Mouse (Mus musculus): ENCODE measurements around the gene Fbxl3.

Gene Fbxl3

DNA sequence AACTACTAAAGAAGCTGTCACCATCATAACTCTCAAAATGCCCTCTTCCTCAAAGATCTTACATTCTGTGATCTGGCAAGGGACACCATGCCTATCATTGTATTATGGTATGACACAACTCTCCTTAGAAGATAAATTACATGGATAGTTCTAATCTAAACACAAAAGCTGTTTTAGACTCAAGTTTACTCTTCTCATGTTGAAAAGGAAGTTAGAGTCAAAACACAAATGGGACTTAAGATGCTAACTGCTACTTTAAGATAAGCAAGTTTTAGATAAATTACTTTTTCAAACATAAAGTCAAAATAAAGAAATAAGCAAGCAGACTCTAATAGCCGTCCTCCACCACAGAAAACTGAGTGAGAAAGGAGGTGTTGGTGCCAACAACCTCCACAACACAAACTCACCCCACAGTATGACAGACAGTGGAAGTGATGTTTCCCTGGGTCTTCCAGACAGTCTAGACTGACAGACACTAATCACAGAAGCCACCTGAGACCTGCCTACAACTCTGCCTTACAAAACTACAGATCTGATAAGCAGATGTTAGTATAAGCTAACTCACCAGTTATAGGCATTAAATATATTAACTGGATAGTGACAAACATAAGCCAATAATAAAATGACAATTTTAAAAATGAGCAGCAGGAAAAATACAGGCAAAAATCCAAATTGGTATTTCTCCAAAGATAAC, 13.4 kb downstream of the Fbxl3 start:
- DNase-seq (ENCODE audit: extremely low read depth, insufficient read length, low spot score) = no peak

DNA sequence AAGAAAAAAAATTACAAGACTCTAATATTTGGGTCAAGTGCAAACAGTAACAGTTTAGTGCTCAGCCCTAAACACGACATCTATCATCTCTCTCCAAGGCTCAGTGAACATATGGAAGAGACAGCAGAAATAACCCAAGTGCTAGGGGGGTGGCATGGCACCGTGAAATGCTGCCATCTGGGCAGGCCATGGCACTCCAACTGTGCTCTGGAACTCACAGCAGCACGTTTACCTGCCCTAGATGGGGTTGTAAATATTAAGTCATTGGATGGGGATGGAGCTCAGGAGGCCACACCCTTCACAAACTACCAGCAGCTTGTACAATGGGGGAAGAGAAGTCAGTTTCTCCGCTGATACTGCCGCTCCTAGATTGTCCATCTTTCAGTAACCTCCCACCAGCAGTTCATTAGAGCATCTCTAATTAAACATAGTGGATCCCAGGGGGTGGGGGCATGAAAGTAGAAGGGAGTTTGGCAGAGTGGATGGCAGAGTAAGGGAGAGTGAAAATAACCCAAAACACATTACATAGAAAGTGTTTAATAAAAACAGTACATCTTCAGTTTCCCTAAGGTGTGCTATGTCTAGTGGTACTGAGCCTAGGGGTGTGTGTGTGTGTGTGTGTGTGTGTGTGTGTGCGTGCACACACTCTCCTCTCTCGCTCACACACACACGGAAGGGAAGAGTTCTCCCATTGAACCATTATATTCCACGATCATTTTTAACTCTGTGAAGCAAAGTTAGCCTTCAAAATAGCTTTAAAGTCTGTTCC, 20.0 kb downstream of the Fbxl3 start:
- DNase-seq (ENCODE audit: extremely low read depth, insufficient read length, low spot score) = no peak

DNA sequence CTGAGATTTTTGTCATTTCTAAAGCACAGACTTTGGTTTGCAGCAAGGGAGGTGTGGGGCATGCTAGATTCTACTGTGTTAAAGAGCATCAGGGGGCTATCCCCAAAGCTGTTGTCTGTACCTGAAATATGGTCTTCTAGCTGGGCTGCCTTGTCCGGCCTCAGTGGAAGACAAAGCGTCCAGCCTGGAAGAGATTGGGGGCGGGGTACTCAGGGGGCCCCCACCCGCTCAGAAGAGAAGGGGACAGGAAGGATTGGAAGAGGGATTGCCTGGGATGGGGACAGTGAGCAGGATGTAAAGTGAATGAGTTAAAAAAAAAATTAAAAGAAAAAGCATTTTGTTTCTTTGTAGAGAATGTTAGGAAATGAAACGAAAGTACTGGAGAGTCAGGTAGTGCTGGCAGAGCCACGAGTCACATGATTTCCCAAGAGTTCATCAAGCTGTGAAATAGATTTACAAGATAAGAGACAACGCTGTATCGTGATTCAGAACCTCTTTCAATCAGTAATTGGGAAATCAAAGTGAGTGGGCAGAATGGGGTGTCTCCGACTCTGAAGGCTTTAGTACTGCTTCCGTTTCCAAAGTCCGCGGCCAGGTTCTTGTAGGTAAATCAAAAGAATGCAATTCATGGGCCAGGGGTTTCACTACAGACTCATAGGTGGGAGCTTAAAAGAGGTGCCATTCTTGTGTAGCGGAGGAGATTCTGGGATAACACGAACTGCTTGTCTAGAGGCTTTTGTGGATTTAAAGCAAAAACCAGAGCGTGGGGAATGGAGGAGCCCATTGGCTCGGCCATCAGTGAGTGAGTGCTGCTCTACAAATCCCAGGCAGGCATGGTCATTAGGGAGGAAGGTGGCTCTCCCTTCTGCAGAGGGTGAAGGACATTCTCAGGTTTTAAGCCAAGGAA, 21.1 kb downstream of the Fbxl3 start:
- no peak for DNase-seq (ENCODE audit: extremely low read depth, insufficient read length, low spot score)

DNA sequence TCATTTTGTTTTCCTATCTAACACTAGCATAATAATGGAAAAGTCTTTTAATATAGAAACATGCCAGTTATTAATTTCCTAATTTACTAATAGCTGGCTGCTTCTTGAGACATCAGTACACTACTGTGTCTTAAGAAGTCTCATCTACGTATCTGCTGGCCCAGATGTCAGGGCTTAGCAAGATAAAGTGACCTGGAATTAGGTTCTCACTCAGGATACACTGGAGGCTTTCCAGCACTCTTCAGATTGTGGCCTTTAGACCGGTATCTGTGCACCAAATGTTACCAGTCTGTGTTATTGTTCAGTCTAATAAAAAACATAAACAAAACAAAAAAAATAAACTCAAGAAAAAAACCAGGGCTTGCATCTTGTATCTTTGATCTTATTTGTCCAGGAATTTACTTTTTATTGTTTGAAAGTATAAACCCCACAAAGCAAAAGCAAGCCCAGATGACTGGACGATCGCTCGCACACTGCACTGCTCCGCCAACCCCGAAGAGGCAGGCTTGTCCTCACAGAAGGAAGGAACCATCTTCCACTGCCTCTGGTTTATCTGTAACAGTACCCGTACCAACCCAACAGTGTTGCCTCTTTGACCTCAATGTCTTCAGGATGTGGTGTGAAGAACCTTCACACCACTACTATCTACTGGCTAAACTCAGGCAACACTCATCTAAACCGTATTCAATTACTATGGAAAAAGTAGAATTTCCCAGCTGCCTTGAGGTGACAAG, 21.9 kb downstream of the Fbxl3 start:
- no peak for DNase-seq (ENCODE audit: extremely low read depth, insufficient read length, low spot score)

DNA sequence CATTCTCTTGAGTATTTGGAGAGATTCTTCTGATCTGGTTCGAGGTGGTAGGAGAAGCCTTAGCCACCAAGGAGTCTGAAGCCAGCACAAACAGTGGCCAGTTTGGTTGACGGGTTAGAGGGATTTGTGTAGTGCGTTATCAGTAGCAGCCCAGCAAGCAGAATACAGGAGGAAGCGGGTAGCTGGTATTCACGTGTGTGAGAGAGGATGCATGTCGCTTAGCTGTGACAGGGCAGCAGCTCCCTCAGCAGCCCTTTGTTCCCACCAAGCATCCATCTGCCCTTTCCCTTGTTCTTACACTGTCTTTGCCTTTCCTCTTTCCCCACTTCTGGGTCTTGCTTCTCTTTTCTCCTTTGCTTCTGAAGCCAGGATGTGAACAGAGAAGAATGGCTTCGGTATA, 24.2 kb downstream of the Fbxl3 start:
- no peak for DNase-seq (ENCODE audit: extremely low read depth, insufficient read length, low spot score)

DNA sequence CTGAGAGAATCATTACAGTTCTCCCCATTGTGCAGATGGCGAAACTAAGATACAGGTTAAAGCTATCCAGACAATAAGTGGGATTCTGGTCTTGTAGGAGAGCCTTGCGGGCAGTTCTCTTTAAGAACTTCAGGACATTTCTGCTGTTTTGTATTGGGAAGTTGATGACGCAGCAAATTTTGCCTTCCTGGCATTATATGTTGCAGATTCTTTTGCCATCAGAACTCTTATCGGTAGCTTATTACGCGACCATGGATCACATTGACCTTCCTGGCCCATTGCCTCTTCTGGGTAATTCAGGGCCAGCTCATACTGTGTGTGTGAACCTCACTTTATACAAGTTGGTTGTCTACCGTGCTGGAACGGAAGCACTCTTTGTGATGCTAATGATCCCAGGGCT, 25.5 kb downstream of the Fbxl3 start:
- DNase-seq (ENCODE audit: extremely low read depth, insufficient read length, low spot score) = no peak

DNA sequence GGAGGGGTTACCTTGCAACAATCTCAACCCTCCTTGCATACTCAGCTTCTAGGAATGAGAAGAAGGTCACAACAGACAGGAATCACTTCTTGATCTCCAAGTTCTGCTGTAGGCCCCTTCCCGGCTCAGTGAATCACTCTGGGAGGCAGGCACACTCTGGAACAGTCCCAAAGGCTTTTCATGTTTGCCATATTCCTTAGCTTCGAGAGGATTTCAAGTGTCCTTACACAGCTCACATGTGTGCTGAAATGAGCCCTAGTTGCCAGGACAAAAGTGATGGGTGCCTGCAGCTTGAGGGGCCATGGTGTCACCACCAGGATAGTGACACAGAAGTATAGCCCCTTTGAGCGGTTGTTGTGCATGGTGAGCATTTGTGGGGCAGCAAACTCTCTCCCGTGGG, 26.6 kb downstream of the Fbxl3 start:
- no peak for DNase-seq (ENCODE audit: extremely low read depth, insufficient read length, low spot score)

DNA sequence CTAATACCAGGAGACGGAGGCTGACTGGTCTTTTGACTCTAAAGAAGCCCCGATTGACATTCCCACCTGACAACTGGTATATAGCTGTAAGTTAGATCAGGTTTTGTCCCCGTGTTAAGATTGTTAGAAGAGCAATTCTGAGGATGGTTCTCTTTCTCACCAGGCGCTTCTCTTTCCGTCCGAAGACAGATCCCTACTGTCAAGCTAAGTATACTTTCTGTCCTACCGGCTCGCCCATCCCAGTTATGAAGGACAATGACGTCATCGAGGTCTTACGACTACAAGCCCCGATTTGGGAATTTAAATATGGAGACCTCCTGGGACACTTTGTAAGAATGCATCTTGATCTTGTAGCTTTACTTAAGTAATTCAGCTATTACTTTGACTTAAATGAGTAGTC, 27.9 kb downstream of the Fbxl3 start:
- no peak for DNase-seq (ENCODE audit: extremely low read depth, insufficient read length, low spot score)

DNA sequence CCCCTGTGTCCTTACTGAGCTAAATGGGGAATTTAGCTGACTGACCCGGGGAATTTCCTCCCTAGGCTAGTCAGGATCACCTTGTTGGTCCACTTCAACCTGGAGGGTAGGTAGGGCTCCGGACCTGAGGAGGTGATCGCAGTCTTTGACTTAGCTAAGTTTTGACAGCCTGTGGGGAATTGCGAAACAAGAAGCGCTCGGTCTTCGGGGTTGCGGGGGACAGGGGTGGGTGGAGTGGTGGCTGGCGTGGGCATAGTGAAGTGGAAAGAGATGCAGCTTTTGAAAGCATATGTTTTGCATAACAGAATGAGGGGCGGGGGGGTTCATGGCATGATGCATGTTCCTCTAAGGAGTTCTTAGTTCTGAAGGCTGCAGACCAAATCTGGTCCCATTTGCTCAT, 28.6 kb downstream of the Fbxl3 start:
- DNase-seq (ENCODE audit: extremely low read depth, insufficient read length, low spot score) = peak; percentile 27

DNA sequence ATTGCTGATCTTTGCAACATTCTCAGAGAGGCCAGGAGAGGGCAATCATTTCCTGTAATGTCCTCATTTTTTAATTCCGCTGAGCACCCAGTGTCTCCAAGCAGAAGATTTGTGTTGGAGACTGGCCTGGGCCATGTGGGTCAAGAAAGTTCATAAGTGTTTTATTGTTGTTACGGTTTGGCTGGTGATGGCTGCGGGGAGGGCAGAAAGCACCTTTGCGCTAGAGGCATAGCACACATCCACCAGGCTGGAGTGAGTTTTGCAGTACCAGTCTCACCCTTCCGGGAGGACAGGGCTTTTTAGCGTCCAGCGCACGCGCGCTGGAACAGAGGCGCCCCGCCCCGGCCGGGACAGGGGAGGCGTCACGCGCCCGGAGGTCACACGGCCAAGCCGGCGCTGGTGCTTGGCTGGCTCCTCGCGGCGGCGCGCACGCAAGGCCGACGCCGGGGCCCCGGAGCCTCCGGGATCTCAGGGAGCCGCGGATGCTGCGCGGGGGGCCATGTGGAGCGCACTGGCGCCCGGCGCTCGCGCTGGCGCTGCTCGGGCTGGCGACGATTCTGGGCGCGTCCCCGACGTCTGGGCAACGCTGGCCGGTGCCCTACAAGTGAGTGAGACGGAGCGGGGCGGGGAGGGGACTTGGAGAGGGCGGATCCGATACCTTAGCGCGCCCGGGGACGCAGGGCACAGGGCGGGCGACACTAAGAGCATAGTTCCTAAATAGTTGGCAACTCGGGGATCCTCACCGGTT, 29.3 kb downstream of the Fbxl3 start, which contains the start of gene Cln5:
Gene Cln5 (plus strand): TSS at position 353 of the 748 bp plus-strand sequence.
- peak; percentile 94 for DNase-seq (ENCODE audit: extremely low read depth, insufficient read length, low spot score)

DNA sequence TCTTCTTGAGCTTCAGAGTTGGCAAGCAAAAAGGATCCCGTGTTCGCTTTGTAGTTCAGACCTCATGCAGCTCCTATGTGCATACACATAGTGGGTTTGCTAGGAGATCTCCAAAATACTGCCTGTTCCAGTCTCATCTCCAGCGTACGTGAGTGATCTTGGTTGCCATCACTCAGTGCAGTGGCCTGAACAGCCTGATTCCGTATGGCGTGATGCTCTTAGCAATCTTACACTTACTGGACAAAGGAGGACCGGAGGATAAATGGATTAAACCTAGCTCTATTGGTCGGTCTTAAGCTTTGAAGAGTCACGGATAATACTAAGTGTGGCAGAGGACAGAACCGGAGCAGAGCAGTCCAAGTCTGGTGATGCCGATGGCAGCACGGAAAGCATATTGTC, 29.9 kb downstream of the Fbxl3 start:
- no peak for DNase-seq (ENCODE audit: extremely low read depth, insufficient read length, low spot score)

DNA sequence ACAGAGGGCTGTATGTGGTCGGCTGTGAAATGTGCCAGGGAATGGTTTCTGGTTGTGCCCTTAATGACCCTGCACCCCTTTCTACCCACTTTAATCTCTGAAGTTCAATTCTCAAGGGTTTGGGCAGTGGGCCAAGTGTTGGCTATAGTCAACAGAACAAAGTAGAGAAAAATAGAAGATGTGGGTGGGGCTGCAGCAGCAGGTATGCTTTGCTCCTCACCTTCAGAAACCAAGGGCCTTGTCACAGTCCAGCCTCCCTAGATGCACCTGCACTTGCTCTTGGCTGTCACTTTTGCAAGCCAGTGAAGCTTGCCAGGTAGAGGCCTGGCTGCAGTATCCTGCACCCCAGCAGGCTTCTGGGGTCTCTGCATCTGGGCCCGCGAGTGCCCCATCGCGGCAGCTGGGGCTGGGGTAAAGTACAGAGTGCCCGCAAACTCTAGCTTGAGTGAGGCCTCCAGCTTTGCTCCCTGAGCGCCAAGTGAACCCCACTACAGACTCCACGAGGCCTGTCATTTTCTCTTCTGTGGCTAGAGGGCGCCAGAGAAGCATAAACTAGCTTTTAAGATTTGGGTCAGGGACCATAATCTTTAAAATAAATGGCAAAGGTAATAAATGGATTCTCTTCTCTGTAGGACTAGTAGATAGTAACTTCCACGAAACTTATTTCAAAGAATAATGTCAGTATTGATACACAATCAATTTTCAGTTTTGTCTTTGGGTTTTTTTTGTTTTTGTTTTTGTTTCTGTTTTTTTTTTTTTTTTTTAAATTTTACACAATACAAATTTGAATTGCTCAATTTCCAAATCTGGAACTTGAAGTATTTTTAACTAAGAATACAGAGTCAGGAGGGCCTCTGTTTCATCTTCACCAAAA, 33.8 kb downstream of the Fbxl3 start:
- peak; percentile 43 for DNase-seq (ENCODE audit: extremely low read depth, insufficient read length, low spot score)

DNA sequence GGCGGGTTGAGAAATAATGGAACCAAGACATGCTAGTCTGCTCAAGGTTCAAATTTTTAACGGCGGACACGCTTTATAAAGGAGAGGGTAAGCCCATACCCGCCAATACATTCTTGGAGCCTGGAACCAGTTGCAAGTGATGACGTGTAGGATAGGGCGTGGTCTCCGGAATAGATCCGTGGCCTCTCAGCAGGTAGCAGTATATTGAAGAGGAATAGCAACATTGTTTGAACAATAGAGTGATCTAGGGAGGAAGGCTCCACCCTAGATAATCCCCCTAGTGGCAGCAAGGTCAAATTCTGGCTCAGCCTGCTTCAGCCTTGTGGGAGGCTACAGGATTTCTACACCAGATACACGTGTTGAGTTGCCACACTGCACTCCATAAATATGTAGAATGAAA, 39.9 kb downstream of the Fbxl3 start:
- no peak for DNase-seq (ENCODE audit: extremely low read depth, insufficient read length, low spot score)

DNA sequence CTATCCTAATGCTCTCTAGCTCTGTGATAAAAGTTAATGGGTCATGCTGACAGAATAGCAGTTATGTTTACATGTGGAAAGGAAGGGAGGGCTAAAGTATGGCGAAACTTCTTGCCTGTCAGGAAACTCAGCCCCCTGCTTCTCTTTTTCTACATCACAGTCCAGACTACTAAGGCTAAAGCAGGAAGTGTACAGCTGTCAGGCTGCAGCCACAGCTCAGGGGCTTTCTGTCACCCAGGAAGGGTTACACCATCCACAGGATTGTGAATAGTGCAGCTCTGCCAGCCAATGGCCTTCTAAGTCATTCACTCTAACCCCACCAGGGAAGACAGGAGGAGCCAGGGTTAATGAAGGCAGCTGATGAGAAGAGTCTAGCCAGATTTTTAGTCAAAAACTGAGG, 40.4 kb downstream of the Fbxl3 start:
- no peak for DNase-seq (ENCODE audit: extremely low read depth, insufficient read length, low spot score)

DNA sequence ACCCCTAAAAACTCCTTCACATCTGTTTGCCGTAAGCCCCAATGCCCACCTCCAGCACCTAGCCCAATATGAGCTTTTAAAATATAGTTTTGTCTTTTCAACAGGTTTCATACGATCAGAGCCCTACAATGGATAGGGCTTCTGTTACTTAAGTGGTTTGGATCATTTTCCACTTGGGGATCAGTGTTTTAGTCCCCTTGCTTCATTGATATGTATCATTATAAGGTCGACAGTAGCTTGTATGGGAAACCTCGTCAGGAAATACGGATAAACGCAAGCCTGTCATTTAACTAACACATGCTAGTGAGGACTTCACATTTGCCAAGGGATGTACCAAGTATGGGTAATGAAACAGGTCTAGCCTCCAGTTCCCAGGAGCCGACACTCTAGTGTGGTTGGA, 42.8 kb downstream of the Fbxl3 start:
- no peak for DNase-seq (ENCODE audit: extremely low read depth, insufficient read length, low spot score)

DNA sequence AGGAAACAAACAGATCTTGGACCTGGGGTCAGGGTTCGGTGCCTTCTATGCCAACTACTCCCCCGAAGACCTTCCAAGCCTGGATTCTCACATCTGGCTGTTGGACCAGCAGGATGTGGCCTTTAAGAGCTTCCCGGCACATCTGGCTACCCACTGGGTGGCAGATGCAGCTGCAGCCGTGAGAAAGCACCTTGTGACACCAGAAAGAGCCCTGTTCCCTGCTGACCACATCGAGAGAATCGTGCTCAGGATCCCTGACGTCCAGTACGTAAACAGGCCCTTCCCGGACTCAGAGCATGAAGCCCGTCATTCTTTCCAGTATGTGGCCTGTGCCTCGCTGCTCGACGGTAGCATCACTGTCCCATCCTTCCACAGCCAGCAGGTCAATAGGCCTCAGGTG, 44.6 kb downstream of the Fbxl3 start:
- DNase-seq (ENCODE audit: extremely low read depth, insufficient read length, low spot score) = no peak

DNA sequence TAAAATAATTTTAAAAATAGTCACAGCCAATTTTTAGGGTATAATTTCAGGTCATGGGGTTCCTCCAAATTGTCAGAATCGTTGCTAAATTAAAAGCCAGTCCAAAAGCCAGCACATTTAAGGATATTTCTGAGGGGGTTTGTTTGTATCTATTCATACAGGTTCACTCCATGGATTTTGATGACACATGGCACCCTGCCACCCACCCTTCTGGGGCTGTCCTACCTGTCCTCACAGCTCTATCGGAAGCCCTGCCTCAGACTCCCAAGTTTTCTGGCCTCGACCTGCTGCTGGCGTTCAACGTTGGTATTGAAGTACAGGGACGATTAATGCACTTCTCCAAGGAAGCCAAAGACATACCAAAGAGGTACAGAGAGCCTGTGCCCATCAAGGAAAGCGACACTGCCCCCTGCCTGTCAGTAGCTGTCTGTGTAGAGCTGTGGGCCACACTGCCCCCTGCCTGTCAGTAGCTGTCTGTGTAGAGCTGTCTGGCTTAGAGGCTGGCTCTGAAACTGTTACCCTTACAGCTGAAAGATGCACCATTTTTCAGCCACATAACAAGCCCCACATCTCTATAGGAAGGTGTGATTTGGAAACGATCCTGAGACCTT, 48.1 kb downstream of the Fbxl3 start:
- peak; percentile 22 for DNase-seq (ENCODE audit: extremely low read depth, insufficient read length, low spot score)

DNA sequence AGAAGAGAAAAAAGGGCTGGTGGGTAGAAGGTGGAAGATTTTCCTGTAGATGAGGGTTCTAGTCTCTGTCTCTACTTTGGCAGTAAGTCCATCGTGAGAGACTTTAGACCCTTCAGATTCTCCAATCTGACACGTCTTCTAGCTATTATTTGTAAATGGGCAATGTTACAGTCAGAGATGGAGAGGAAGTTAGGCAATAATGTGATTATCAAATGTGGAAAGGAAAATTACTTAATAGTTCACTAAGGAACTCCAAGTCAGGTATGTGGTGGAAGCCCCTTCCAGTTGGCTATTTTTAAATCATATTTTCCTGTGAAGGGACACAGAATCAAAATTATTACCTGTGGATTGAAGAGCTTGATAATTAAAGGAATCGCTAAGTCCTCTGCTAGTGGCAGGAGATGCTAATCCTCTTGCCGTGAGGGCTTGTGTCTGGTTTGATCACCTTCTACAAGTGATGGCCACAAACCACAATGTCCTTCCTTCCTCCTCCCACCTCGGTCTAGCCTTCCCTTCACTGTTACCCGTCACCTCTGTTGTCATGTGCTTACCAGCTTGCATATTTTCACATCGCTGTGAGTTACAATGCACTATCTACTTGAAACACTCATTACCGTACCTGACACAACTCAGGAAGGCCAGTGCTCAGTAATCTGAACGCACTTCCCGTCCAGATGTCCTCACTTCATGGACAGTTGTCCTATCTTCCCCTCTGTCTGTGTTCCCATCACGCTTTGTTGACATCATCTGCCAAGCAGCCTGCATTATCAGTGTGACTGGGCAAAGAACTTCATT, 50.9 kb downstream of the Fbxl3 start:
- DNase-seq (ENCODE audit: extremely low read depth, insufficient read length, low spot score) = no peak

Measured in 3134 (cell line).